Mouse (Mus musculus) hindbrain, embryonic 15.5 days (tissue): Measurements from ENCODE around the gene Cux2. TPM values are rescaled to one million over a fixed set of nuclear protein-coding genes. Genes with fewer than 3 reads are reported as not detected.

ENCODE experiments used
- ATAC-seq: fragments of 200-750 bp; cut with Nextera tagmentation; 2 replicates; pipeline ENCODE4 v1.8.0; 2017; ENCODE audit warnings: low read depth, moderate number of reproducible peaks, moderate TSS enrichment; ENCODE audit not compliant: low FRiP score
- H3K27ac ChIP-seq: fragments of 300-500 bp; sonication (generic); replicated peaks from 2 replicates; pipeline ENCODE4 v1.5.1; 2015; ENCODE audit warnings: mild to moderate bottlenecking, inconsistent platforms
- H3K27me3 ChIP-seq: fragments of 300-500 bp; sonication (generic); 2 replicates; pipeline ENCODE4 v1.6.1; 2015; ENCODE audit warnings: control low read depth, inconsistent platforms
- H3K36me3 ChIP-seq: fragments of 300-500 bp; sonication (generic); 2 replicates; pipeline ENCODE4 v1.6.1; 2015; ENCODE audit warnings: control low read depth, inconsistent platforms
- H3K4me1 ChIP-seq: fragments of 300-500 bp; sonication (generic); replicated peaks from 2 replicates; pipeline ENCODE4 v1.6.1; 2015; ENCODE audit warnings: control low read depth, inconsistent platforms
- H3K4me2 ChIP-seq: fragments of 300-500 bp; sonication (generic); 2 replicates; pipeline ENCODE4 v1.6.1; 2015; ENCODE audit warnings: moderate library complexity, mild to moderate bottlenecking, inconsistent platforms
- H3K4me3 ChIP-seq: fragments of 300-500 bp; sonication (generic); 2 replicates; pipeline ENCODE4 v1.5.1; 2015; ENCODE audit warnings: mild to moderate bottlenecking, inconsistent platforms
- H3K9ac ChIP-seq: fragments of 300-500 bp; sonication (generic); 2 replicates; pipeline ENCODE4 v1.6.1; 2015; ENCODE audit warnings: inconsistent platforms
- H3K9me3 ChIP-seq: fragments of 300-500 bp; sonication (generic); 2 replicates; pipeline ENCODE4 v1.6.1; 2016; ENCODE audit warnings: control low read depth, inconsistent platforms
- WGBS: fragments of 180-500 bp; shearing (Covaris S2); methylation state at CpG from one replicate; pipeline ENCODE4 v1.1.7; 2015; 5-methylcytosine and 5-hydroxymethylcytosine counted together
- polyA plus RNA-seq: library from polyadenylated mRNA; unstranded; fragments of >200 nt; fragmentation: Nextera tagmentation; extraction: Ambion mirVana; gene quantifications from 2 replicates; pipeline ENCODE4 v1.2.1, GENCODE M21; 2015

The Cux2 gene
- polyA plus RNA-seq, 1 experiment from 2014 or later, result 23.3 TPM

GRCm38 (mm10) chr5:121828491-121829432, 221.1 kb downstream of the Cux2 start:
- Histone ChIP-seq H3K4me3 (peak overlapping the region; percentile 42), H3K4me2 (peak overlapping the region; percentile 95), H3K9me3 (no peaks in the 10 kb centered on the region), H3K27ac (peak overlapping the region; percentile 51), H3K9ac (peak overlapping the region; percentile 42), H3K27me3 (no peaks in the 10 kb centered on the region), H3K36me3 (no peaks in the 10 kb centered on the region), H3K4me1 (peaks cover 36% of the 10 kb centered on the region)
- peak; percentile 44 for ATAC-seq
- WGBS, result 2% methylated on average over 79 of the region's 82 CpGs

- no peak overlapping the region for H3K4me3 ChIP-seq
- peaks cover 31% of the 10 kb centered on the region for H3K4me1 ChIP-seq
- no peaks in the 10 kb centered on the region for H3K27me3 ChIP-seq
- H3K4me2 ChIP-seq, result peak overlapping the region; percentile 95
- H3K9me3 ChIP-seq, result no peaks in the 10 kb centered on the region
- H3K9ac ChIP-seq, result no peak overlapping the region
- peak overlapping the region; percentile 51; the same call in 1 of the 2 replicates for H3K27ac ChIP-seq
- no peak for ATAC-seq
- no peaks in the 10 kb centered on the region for H3K36me3 ChIP-seq
- 66% methylated on average over 4 of the region's 4 CpGs for WGBS
Measured at GRCm38 (mm10) chr5:121827876-121828275, 222.0 kb downstream of the Cux2 start.

- H3K9ac ChIP-seq, result no peak overlapping the region
- H3K9me3 ChIP-seq, result no peaks in the 10 kb centered on the region
- H3K27ac ChIP-seq, result no peak overlapping the region
- 0 out of 2 replicates have a peak, but pooled peaks cover 3% of the 10 kb centered on the region for H3K36me3 ChIP-seq
- 85% methylated on average over 3 of the region's 3 CpGs for WGBS
- H3K4me1 ChIP-seq, result peaks cover 26% of the 10 kb centered on the region
- H3K4me2 ChIP-seq, result no peak overlapping the region
- ATAC-seq, result no peak
- no peak overlapping the region for H3K4me3 ChIP-seq
- H3K27me3 ChIP-seq, result no peaks in the 10 kb centered on the region
Measured at GRCm38 (mm10) chr5:121825606-121826005, 224.3 kb downstream of the Cux2 start.

GRCm38 (mm10) chr5:121824121-121824520, 225.8 kb downstream of the Cux2 start:
- no peak overlapping the region for H3K4me2 ChIP-seq
- no peak overlapping the region for H3K27ac ChIP-seq
- WGBS, result 61% methylated on average over 4 of the region's 4 CpGs
- peaks cover 17% of the 10 kb centered on the region for H3K4me1 ChIP-seq
- no peak for ATAC-seq
- H3K9ac ChIP-seq, result no peak overlapping the region
- no peaks in the 10 kb centered on the region for H3K9me3 ChIP-seq
- H3K36me3 ChIP-seq, result peaks cover 13% of the 10 kb centered on the region
- no peak overlapping the region for H3K4me3 ChIP-seq
- H3K27me3 ChIP-seq, result no peaks in the 10 kb centered on the region

GRCm38 (mm10) chr5:121823668-121824067, 226.2 kb downstream of the Cux2 start:
- Histone ChIP-seq H3K9me3 (no peaks in the 10 kb centered on the region), H3K4me2 (no peak overlapping the region), H3K9ac (no peak overlapping the region), H3K27ac (no peak overlapping the region), H3K4me3 (no peak overlapping the region), H3K4me1 (peaks cover 12% of the 10 kb centered on the region), H3K27me3 (no peaks in the 10 kb centered on the region), H3K36me3 (peaks cover 18% of the 10 kb centered on the region)
- WGBS, result 88% methylated on average over 1 of the region's 1 CpGs
- ATAC-seq, result no peak

- no peaks in the 10 kb centered on the region for H3K9me3 ChIP-seq
- H3K36me3 ChIP-seq, result peaks cover 25% of the 10 kb centered on the region
- peaks cover 5% of the 10 kb centered on the region; the same call in 1 of the 2 replicates for H3K4me1 ChIP-seq
- H3K27me3 ChIP-seq, result no peaks in the 10 kb centered on the region
- no peak for ATAC-seq
- no peak overlapping the region for H3K4me3 ChIP-seq
- H3K4me2 ChIP-seq, result no peak overlapping the region
- no peak overlapping the region for H3K9ac ChIP-seq
- no peak overlapping the region for H3K27ac ChIP-seq
- WGBS, result 85% methylated on average over 7 of the region's 7 CpGs
Measured at GRCm38 (mm10) chr5:121822786-121823505, 227.0 kb downstream of the Cux2 start.

GRCm38 (mm10) chr5:121821552-121821951, 228.3 kb downstream of the Cux2 start:
- H3K27ac ChIP-seq, result no peak overlapping the region
- H3K4me2 ChIP-seq, result no peak overlapping the region
- H3K4me1 ChIP-seq, result no peaks in the 10 kb centered on the region
- H3K9me3 ChIP-seq, result no peaks in the 10 kb centered on the region
- H3K36me3 ChIP-seq, result peaks cover 37% of the 10 kb centered on the region
- ATAC-seq, result no peak
- H3K27me3 ChIP-seq, result no peaks in the 10 kb centered on the region
- WGBS, result 65% methylated on average over 5 of the region's 5 CpGs
- no peak overlapping the region for H3K4me3 ChIP-seq
- no peak overlapping the region for H3K9ac ChIP-seq

- Histone ChIP-seq H3K9me3 (no peaks in the 10 kb centered on the region), H3K4me3 (no peak overlapping the region), H3K4me2 (no peak overlapping the region), H3K9ac (no peak overlapping the region), H3K27ac (no peak overlapping the region), H3K36me3 (peaks cover 41% of the 10 kb centered on the region), H3K27me3 (no peaks in the 10 kb centered on the region), H3K4me1 (no peaks in the 10 kb centered on the region)
- ATAC-seq, result no peak
- 82% methylated on average over 5 of the region's 5 CpGs for WGBS
Measured at GRCm38 (mm10) chr5:121821116-121821515, 228.8 kb downstream of the Cux2 start.

- no peak overlapping the region for H3K4me3 ChIP-seq
- no peak for ATAC-seq
- no peaks in the 10 kb centered on the region for H3K4me1 ChIP-seq
- H3K27me3 ChIP-seq, result no peaks in the 10 kb centered on the region
- H3K36me3 ChIP-seq, result peaks cover 45% of the 10 kb centered on the region
- no peak overlapping the region for H3K9ac ChIP-seq
- no peak overlapping the region for H3K4me2 ChIP-seq
- no peak overlapping the region for H3K27ac ChIP-seq
- WGBS, result 88% methylated on average over 3 of the region's 3 CpGs
- no peaks in the 10 kb centered on the region for H3K9me3 ChIP-seq
Measured at GRCm38 (mm10) chr5:121820657-121821056, 229.2 kb downstream of the Cux2 start.

- Histone ChIP-seq H3K27me3 (no peaks in the 10 kb centered on the region), H3K36me3 (peaks cover 45% of the 10 kb centered on the region), H3K9ac (no peak overlapping the region), H3K4me2 (no peak overlapping the region), H3K4me3 (no peak overlapping the region), H3K9me3 (no peaks in the 10 kb centered on the region), H3K4me1 (no peaks in the 10 kb centered on the region), H3K27ac (no peak overlapping the region)
- ATAC-seq, result no peak
- 82% methylated on average over 2 of the region's 2 CpGs for WGBS
Measured at GRCm38 (mm10) chr5:121820161-121820560, 229.7 kb downstream of the Cux2 start.

- Histone ChIP-seq H3K36me3 (peaks cover 45% of the 10 kb centered on the region), H3K27ac (no peak overlapping the region), H3K9ac (no peak overlapping the region), H3K9me3 (no peaks in the 10 kb centered on the region), H3K4me1 (no peaks in the 10 kb centered on the region), H3K4me3 (no peak overlapping the region), H3K4me2 (no peak overlapping the region), H3K27me3 (no peaks in the 10 kb centered on the region)
- 94% methylated on average over 5 of the region's 5 CpGs for WGBS
- ATAC-seq, result no peak
Measured at GRCm38 (mm10) chr5:121819559-121819958, 230.3 kb downstream of the Cux2 start.

GRCm38 (mm10) chr5:121818862-121819261, 231.0 kb downstream of the Cux2 start:
- Histone ChIP-seq H3K4me3 (no peak overlapping the region), H3K9ac (no peak overlapping the region), H3K4me1 (no peaks in the 10 kb centered on the region), H3K27ac (no peak overlapping the region), H3K9me3 (no peaks in the 10 kb centered on the region), H3K4me2 (no peak overlapping the region), H3K36me3 (peaks cover 52% of the 10 kb centered on the region), H3K27me3 (no peaks in the 10 kb centered on the region)
- 96% methylated on average over 4 of the region's 4 CpGs for WGBS
- ATAC-seq, result no peak
